Mouse (Mus musculus): Measurements from ENCODE around the gene Susd6.
"Not testable (repeated sequence)": the region's sequence is repeated elsewhere in the genome, so short reads cannot be mapped to it uniquely, and the experiment has no call there.

Gene Susd6

DNA sequence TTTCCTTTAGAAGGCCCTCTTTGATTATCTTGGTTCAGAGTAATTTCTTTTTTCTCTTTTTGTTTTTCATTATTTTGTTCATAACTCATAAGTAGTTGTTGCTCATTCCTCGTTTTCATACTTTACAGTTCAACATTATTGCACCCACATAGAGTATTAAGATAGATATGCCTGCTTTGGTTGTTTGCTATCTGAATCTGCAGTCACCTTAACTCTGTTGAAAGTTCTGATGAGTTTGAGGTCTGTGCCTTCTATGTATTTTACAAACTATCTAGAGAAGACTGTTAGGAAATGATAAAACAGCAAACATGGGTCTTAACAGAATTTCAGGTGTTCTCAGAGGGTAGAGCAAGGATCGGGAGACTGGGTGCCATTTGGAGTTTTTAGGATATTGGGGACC, 23.1 kb downstream of the Susd6 start:
- no peak for DNase-seq (ENCODE audit: low read depth, low spot score)

DNA sequence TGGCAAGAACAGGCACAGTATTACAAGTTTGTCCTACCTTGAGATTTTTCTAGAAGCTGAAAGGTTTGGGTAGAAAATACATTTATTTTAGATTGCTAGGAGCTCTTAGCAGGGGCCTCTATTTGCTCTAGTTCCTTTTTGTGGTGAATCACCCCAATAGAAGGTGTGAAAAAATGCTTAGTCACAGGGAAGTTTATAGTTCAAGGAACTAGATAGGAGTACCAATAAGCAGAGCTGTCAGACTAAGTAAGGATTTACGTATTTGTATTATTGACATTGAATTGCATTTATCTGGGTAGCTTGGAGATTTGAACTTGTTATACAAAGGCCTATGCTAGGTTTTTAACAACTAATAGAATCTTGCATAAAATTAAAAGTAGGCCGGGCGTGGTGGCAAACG, 23.6 kb downstream of the Susd6 start:
- DNase-seq (ENCODE audit: low read depth, low spot score), result no peak

DNA sequence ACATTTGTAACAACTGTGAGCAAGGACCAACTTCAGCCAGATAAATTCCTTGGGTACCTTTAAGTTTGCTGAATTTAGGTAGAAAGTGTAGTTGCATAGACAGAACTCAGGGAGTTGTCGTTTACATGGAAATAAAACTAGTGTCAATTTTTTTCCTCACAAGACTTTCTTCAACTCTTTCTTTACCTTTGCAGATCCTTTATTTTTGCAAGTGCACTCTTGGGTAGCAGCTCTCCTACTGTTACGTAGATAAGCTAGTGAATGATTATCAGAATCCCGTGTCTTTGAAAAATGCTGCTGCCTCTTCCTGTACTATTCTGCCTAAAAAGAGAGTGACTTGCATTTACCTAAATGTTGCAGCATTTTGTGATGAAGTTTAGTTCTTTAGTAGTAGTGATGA, 24.2 kb downstream of the Susd6 start:
- no peak for DNase-seq (ENCODE audit: low read depth, low spot score)

DNA sequence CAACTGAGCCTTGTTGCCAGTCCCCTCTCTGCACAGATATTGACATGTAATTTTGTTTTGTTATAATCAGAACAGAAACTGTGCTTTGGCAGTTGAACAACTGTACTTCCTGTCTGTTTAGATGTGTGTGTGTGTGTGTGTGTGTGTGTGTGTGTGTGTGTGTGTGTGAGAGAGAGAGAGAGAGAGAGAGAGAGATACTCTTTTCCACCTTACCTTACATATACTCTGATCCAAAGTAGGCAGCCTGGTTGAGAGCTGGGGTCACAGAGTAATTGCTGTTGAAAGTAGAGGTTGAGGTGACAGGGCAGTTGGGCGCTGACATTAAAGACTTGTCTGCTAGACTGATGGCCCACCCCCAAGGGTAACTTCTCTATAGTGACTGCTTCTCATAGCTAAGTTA, 25.0 kb downstream of the Susd6 start:
- DNase-seq (ENCODE audit: low read depth, low spot score), result no peak

DNA sequence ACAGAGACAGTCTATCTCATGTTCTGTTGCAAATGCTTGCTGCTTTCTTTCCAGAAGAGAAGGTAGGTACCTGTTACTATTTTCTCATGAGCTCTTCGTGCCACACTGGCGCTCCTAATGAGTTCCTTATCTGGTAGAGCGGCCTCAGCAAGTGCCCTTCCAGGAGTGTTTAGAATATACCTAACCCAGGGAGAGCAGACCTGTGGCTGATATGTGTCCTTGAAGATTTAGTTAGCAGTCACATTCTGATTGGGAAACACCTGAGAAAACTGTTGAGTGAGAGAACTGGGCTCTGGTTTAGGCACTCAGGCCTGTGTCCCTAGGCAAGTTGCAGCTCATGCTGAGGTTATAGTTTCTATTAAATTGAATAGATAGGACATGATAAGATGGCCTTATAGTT, 25.6 kb downstream of the Susd6 start:
- DNase-seq (ENCODE audit: low read depth, low spot score), result no peak

DNA sequence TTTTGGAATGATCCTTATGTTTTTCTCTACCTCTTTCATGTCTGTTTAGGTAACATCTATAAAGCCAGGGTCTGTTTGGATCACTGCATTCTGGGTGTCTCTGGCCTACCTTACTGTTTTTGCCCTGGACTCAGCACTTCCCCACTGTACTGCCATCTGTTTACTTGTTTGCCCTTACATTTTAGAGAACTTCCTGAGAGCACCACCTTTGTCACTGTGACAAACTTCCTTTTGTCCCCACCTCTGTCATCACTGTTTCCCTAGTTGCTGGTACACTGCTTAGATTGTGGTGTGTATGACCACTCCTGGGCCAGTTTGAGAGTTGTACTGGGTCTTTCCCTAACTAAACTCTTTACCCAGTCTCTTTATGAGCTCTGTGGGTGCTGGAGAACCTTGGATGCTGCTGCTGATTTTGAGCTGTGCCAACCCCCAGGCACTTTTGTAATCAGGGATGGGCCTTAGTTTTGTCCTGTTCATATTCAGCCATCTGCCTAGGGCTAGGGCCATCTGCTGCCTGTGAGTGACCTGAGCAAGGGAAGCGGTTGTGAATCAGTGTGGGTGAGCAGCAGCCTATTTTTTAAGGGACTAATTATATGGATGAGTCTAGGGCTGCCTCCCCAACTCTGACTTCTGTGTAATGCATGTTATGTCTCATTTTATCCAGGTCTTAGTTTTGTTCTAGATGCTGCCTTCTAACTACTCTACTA, 26.2 kb downstream of the Susd6 start:
- DNase-seq (ENCODE audit: low read depth, low spot score), result peak; percentile 18

DNA sequence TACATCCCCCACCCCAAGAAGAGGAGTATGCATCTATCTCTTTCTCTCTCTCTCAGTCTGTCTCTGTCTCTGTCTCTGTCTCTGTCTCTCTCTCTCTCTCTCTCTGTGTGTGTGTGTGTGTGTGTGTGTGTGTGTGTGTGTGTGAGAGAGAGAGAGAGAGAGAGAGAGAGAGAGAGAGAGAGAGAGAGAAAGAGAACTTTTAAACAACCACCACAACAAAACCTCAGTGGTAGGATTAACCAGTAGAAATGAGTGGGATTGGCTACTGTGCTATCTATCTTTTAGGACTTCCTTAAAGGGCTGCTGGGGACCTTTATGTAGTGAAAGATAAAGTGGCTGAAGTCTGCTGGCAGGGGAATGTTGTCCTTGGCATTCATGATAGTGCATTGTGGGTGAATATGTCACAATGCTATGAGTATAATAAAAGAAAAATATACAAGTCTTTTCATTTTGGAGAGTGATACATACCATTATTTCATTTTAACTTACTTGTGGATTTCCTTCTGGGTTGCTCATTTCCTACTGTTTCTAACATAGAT, 27.5 kb downstream of the Susd6 start:
- DNase-seq (ENCODE audit: low read depth, low spot score), result no peak

DNA sequence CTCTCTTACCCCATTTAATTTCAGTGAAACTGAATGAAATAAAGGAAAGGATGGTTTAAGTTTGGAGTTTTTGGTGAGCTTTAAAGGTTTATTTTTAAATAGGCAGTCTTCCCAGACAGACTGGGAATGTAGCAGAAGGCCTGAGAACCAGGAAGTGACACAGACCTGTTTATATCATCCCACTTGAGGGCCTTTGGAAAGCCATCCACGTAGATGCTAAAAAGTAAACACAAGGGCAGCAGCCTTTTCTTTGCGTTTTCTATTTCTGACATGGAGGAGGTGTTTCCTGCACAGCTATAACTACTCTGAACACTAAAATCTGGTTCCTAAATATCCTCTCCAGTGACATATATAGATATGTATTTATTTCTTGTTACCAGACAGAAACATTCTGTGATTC, 28.7 kb downstream of the Susd6 start:
- not testable (repeated sequence) for DNase-seq (ENCODE audit: low read depth, low spot score)

DNA sequence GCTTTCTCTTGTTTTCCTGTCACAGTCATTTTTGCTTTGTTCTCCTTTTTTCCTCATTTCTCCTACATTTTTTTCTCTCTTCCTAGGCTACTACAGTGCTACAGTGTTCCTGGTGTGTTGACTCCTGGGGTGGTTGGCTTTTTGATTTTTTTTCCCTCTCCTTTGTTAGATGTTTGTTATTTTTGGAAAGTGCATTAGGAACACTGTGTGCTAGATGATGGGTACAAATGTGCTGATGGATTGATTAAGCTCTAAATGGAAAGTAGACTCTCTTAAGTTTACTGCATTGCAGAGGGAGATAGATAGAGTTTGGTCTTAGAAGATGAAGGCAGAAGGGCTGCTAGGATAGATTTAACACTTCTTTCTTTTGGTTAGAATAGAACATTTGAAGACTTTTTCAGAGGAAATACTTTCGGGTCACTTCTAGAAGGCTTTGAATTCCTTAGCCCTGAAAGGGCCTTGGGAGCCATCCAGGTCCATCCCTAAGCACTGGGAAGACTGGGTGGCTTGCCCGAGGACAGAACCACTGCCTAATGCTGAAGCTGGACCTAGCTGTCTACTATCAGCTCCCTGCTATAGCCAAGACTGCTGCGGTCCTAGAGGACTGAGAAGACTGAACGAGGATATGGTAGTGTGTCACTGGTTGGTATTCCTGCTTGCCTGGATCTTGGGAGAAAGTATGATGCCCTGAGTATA, 31.1 kb downstream of the Susd6 start:
- no peak for DNase-seq (ENCODE audit: low read depth, low spot score)

DNA sequence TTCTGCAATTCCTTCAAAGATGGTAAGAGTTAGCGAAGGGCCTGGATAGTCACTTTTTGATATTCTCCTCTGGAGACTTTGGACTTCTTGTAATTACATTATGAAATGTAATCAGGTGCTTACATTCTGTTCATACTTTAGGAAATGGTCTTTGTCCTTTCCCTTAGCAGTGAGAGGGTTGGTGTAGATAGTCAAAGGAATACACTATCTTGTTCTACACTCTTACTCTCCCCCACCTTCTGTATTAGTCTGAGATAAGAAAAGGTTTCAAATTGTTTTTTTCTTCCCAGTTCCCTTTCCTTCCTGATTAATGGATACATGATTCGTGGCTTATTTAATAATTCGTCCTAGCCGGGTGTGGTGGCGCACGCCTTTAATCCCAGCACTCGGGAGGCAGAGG, 32.2 kb downstream of the Susd6 start:
- no peak for DNase-seq (ENCODE audit: low read depth, low spot score)

DNA sequence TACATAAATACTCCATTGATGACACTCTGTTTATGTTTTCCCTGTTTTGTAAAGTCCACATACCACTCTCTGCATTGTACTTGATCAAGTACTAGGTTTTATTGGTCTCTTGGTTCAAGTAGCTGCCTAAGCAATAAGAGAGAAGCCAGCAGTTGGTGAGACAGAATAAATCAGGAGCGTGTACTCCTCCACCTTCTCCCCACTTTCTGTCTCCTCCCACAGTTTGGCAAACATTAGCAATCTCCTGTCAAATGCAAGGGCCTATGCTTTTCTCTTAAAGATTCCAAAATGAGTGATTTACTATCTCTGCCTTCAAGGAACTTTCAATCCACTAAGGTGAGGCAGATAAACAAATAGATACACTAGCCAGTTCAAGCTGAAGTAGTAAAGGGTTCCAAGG, 33.9 kb downstream of the Susd6 start:
- DNase-seq (ENCODE audit: low read depth, low spot score), result no peak

DNA sequence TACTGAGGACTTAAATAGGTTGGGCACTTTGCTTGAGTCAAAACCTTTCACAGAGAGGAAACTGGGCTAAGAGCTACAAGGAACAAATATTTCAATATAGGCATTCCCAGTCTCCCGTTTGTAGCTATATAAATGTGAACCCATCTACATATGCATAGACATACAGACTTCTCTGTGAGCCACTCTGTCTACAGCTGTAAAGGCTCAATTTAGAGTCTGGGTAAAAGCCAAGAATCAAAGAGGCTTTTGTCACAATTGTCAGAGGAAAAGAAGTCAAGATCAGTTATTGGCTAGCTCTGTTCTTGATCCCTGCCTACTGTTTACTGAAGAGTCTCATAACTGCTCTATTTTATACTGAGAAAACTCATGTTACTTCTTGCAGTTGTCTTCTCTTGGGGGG, 36.1 kb downstream of the Susd6 start:
- no peak for DNase-seq (ENCODE audit: low read depth, low spot score)

DNA sequence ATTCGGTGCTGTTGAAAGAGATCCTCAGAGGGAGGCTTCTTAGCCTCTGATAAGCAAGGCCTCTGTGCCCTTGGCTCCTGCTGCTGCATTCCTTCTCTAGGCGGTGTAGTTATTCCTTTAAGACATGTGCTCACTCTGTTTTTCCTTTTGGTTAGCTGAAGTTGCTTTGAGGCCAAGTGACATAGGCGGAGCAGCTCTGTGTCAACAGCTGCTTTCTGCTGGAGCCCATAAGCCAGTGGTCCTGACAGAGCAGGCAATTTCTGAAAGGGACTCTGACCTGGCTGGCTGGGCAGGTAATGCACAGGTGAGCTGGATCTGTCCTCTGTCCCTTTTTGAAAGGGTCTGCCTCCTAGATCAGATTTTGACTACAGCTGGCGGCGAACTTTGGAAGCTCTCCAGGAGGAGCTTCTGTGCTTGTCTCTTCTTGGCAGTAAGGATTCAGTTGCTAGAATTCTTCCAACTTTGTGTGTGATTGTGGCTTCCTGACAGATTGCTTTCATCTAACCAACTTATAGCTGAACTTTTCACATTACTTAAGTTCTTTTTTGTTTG, 37.2 kb downstream of the Susd6 start:
- DNase-seq (ENCODE audit: low read depth, low spot score), result no peak

DNA sequence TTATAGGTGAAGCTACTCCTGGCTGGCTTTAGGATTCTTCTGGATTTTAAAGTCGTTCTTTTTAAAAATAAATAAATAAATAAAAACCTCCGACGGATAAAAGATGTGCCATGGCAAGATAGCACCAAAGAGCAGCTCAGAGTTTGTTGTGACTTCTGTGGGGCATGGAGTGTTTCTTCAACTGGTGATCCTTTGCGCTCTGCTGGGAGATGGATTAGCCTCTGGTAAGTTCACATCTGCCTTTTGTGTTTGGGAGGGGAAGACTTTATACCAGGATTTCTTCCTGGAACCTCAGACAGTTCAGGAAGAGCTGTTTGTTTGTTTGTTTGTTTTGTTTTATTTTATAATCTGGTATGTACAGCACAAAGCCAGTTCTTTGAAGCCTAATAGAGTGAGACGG, 37.7 kb downstream of the Susd6 start:
- DNase-seq (ENCODE audit: low read depth, low spot score), result no peak

DNA sequence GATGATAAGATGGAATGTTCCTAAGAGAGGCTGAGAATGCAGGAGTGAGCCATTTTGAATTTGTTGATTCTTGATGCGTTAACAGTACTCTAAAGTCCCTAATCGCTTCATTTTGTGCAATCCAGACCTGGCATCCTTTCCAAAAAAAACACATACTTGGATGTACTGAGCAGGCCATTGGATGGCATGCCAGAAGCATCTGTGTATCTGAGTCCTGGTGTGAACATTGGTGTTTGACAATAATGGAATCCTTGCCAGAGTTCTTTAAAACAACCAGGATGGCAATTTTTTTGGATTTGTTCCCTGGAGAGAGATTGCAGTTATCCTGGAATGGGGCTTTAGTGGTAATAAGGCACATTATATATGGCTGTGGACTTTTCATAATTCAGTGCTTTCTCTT, 38.6 kb downstream of the Susd6 start:
- no peak for DNase-seq (ENCODE audit: low read depth, low spot score)

DNA sequence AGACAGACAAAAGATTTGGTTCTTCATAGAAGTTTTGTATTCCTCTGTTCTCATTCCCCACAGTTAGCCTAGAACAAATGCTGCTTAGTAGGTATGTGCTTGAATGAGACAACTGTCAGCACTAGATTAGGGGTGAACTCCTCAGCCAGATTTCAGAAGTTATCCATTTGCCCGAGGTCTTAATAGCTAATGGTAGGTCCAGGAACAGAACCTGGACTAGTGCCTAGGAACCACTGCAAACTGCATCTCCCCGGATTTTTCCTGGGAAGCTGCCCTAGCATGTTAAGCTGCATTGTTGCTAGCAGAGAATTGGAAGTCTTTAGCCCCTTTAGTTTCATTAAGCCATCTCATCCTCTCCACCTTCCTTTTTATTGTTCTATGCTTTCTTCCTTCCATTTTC, 39.9 kb downstream of the Susd6 start:
- no peak for DNase-seq (ENCODE audit: low read depth, low spot score)

DNA sequence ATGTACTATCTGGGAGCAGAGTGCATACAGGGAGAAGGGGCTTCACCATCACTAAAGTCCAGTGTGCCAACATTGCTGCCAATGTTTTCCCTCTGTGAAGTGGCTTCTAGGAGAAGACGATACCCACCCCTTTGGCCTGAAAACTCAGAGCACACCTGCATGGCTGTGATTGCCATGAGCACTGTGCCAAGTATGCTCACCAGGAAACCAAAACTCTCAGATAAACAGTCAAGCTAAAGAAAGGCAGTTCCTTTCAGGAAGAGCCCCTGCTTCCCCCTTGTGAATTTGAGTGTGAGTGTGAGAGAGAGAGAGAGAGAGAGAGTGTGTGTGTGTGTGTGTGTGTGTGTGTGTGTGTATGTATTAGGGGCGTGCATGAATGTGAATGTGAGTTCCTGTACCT, 40.5 kb downstream of the Susd6 start:
- no peak for DNase-seq (ENCODE audit: low read depth, low spot score)

DNA sequence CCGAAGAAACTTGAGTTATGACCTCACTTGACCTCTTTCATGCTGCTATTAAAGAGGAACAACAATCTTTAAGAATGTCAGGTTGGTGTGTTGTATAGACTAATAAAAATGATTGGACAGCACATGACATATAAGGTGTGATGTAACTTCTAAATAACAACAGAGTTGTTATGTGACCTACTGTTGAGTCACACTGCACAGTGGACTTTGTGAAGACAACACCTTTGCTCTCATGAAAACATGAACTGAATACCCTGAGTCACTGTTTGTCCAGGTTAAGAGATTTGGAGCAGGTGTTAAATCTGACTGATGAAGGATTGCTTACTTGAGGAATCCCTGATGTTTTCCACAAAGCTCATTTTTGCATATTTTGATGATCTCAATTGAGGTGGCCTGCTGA, 42.0 kb downstream of the Susd6 start:
- DNase-seq (ENCODE audit: low read depth, low spot score), result no peak

DNA sequence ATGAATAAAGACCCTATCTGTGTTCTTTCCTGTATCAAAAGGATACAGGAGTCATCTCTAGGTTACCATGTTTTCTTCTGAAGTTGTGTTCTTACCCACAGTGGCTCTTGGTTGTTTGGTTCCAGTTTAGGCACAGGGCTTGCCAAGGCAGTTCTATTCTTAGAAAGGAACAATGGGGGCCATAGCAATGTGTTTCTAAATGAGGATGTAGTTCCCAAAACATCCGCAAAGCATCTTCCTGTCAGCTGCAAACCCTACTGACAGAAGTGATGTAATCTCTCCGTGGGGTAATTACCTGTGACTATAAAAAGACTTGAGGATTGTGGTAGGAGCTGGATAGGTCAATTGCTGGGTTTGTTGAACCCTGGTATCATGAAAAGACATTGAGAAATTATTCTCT, 43.2 kb downstream of the Susd6 start:
- DNase-seq (ENCODE audit: low read depth, low spot score), result no peak

DNA sequence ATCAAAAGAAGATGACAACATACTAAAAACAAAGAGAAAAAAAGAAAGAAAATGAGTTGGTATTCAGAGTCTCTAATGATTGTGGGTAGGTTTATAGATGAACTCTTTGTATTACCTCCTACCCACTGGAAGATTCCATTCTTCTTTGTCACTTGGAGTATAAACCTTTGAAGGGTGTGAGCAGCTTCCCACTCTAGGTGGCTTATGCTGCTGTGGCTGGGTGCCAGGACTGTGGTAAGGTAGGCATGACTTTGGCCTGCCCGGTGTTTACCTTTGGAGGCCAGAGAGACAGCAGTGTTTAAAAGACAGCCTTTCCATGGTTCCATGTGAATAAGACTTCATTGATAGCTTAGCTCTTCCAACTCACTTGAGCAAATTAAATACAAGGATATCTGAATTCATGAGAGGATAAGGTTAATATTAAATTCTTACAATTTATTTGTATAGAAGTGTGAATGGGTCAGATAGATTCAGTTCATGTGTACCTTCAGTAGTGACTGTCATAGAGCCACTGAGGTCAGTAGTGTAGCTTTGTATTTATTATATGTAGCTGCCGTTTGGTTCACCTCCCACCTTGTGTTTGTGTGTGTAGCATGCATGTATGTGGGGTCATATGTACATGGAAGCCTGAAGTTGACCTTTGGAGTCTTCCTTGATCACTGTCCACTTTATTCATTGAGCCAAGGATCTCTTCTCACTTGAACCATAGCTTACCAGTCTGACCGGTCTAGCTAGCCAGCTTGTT, 44.0 kb downstream of the Susd6 start:
- DNase-seq (ENCODE audit: low read depth, low spot score), result no peak

DNA sequence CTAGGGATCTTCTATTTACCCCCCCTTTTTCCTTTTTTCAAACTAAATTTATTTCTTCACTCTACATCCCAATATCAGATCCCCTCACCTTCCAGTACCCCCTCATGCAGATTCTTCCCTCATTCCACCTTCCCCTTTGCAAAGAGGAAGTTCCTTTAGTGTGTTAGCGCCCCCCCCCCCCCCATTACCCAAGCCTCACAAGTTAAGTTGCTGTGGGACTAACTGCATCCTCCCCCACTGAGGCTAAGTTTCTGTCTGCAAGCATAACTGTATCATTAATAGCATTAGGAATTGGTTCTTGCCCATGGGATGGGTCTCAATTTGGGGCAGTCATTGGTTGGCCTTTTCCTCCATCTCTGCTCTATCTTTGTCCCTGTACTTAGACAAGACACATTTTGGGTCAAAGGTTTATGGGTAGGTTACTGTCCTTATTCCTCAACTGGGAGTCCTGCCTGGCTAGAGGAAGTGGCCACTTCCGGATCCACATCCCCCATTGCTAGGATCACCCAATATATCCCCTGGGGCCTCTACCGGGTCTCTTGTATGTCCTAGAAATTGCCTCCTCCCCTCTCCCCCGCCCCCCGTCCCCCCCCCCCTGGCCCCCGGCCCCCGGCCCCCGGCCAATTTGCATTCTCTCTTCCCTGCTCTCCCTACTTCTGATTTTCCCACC, 44.7 kb downstream of the Susd6 start:
- no peak for DNase-seq (ENCODE audit: low read depth, low spot score)

DNA sequence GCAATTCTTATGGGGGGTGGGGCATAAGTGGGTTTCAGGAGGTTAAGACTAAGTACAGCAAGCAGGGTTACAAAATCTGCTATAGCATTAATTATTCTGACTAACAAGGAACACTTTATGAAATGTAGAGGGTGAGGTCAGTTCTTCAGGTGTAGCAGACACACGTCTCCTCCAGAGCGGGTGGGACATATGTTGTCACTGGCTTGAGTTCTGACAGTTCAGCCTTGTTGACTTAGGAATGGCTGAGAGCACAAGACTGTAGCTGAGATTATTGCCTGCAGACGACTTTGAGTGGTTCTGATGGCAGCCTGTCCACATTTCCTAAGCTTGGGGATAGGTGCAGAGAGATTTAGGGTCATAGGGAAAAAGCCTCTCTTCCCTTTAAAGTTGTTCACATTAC, 47.3 kb downstream of the Susd6 start:
- DNase-seq (ENCODE audit: low read depth, low spot score), result no peak

Data from retina, adult 2 months (tissue).